In genomic region chr2:126897511-126897910, GRCm38 (mm10) we compare ENCODE assay signal across 17 mouse cellular contexts. TPM values are rescaled to one million over a fixed set of nuclear protein-coding genes. Genes with fewer than 3 reads are reported as not detected.
A peak's percentile ranks its signal among the peaks of the same experiment; 100 is the strongest.
DNase-seq lines count a peak whose midpoint lies in the region; ATAC-seq and TF ChIP-seq lines count a peak whose summit lies in the region.
"Had no signal": no experiment of that assay in that cellular context is flagged by ENCODE, and none has a peak within 500 bp of the region (broad histone marks: within the 10 kb centered on the region; RNA-seq: fewer than 3 reads in every experiment).

No protein-coding gene starts in this region.

- peak; percentile 94 for ATAC-seq in heart, postnatal 0 days (ENCODE audit: insufficient read depth, low read depth)
- ATAC-seq in kidney, embryonic 15.5 days (replicated peaks; ENCODE audit: low FRiP score) = no peak
- no peak for ATAC-seq in intestine, postnatal 0 days
- ATAC-seq: forebrain, embryonic 15.5 days; liver, postnatal 0 days; midbrain, embryonic 13.5 days had no signal

- peak overlapping the region; percentile 38; the same call in 1 of the 2 replicates for H3K9ac ChIP-seq in heart, postnatal 0 days (replicated peaks; ENCODE audit: low read depth, low read length)
- no peak overlapping the region for H3K9ac ChIP-seq in kidney, embryonic 15.5 days
- no peak overlapping the region for H3K9ac ChIP-seq in intestine, postnatal 0 days (ENCODE audit: low read depth, low read length)
- H3K9ac ChIP-seq: forebrain, embryonic 15.5 days; limb, embryonic 13.5 days; liver, postnatal 0 days; midbrain, embryonic 13.5 days had no signal

- peaks cover 24% of the 10 kb centered on the region for H3K36me3 ChIP-seq in heart, postnatal 0 days (replicated peaks; ENCODE audit: control insufficient read depth, insufficient read depth, low read length)
- peaks cover 23% of the 10 kb centered on the region; the same call in 1 of the 2 replicates for H3K36me3 ChIP-seq in kidney, embryonic 15.5 days
- H3K36me3 ChIP-seq in hindbrain, embryonic 10.5 days = peaks cover 51% of the 10 kb centered on the region
- H3K36me3 ChIP-seq in intestine, postnatal 0 days (ENCODE audit: control insufficient read depth, insufficient read depth) = peaks cover 41% of the 10 kb centered on the region

- peak; percentile 70 for DNase-seq in gastrocnemius, adult 18-20 months (ENCODE audit: low spot score)
- DNase-seq in gastrocnemius, postnatal 10 days = no peak
- DNase-seq in heart, adult 8-10 months (ENCODE audit: low spot score) = peak; percentile 57
- DNase-seq in heart, postnatal 0 days (ENCODE audit: low spot score) = peak; percentile 89
- no peak for DNase-seq in hindbrain, embryonic 10.5 days (ENCODE audit: low spot score)
- DNase-seq in urinary bladder, adult 2 months (ENCODE audit: low spot score) = no peak
- DNase-seq: cerebellum, postnatal 14 days; liver, postnatal 0 days; lung, postnatal 4 days; spleen, adult 18-20 months; thymus, postnatal 36 days had no signal

- peak overlapping the region; percentile 55 for H3K4me2 ChIP-seq in heart, postnatal 0 days (ENCODE audit: low read depth, low read length)
- H3K4me2 ChIP-seq in kidney, embryonic 15.5 days = no peak overlapping the region
- H3K4me2 ChIP-seq in intestine, postnatal 0 days (replicated peaks; ENCODE audit: low read depth) = no peak overlapping the region
- H3K4me2 ChIP-seq: forebrain, embryonic 15.5 days; limb, embryonic 13.5 days; midbrain, embryonic 13.5 days had no signal

- H3K27ac ChIP-seq in heart, postnatal 0 days (ENCODE audit: low read depth) = peak overlapping the region; percentile 93
- H3K27ac ChIP-seq in kidney, embryonic 15.5 days = 0 out of 2 replicates have a peak overlapping the region, but pooled peaks have one; percentile 13
- no peak overlapping the region for H3K27ac ChIP-seq in hindbrain, embryonic 10.5 days
- H3K27ac ChIP-seq in intestine, postnatal 0 days (ENCODE audit: low read depth, low read length) = no peak overlapping the region
- H3K27ac ChIP-seq: forebrain, embryonic 15.5 days; limb, embryonic 13.5 days; midbrain, embryonic 13.5 days had no signal

- H3K4me3 ChIP-seq in heart, postnatal 0 days (ENCODE audit: low read depth, low read length) = peak overlapping the region; percentile 14
- H3K4me3 ChIP-seq in kidney, embryonic 15.5 days (replicated peaks) = no peak overlapping the region
- H3K4me3 ChIP-seq in hindbrain, embryonic 10.5 days = no peak overlapping the region
- no peak overlapping the region for H3K4me3 ChIP-seq in intestine, postnatal 0 days (ENCODE audit: low read depth, low read length)
- H3K4me3 ChIP-seq: forebrain, embryonic 15.5 days; limb, embryonic 13.5 days; midbrain, embryonic 13.5 days; myocyte had no signal

- WGBS in heart, postnatal 0 days = 37% methylated on average over 9 of the region's 9 CpGs
- 74% methylated on average over 9 of the region's 9 CpGs for WGBS in kidney, embryonic 15.5 days
- WGBS in hindbrain, embryonic 10.5 days = 91% methylated on average over 9 of the region's 9 CpGs
- WGBS in intestine, postnatal 0 days = 87% methylated on average over 9 of the region's 9 CpGs

- TF ChIP-seq EP300 in heart, postnatal 0 days (IDR thresholded peaks at IDR 0.05; ENCODE audit: low read depth) = peak; percentile 95

- H3K27me3 ChIP-seq in heart, postnatal 0 days (ENCODE audit: control insufficient read depth, insufficient read depth, low read length) = no peaks in the 10 kb centered on the region
- H3K27me3 ChIP-seq in kidney, embryonic 15.5 days = no peaks in the 10 kb centered on the region
- no peaks in the 10 kb centered on the region for H3K27me3 ChIP-seq in hindbrain, embryonic 10.5 days (ENCODE audit: insufficient read depth, poor library complexity, severe bottlenecking)
- no peaks in the 10 kb centered on the region for H3K27me3 ChIP-seq in intestine, postnatal 0 days (replicated peaks; ENCODE audit: control insufficient read depth, insufficient read depth, low read length)
- H3K27me3 ChIP-seq: forebrain, embryonic 15.5 days; limb, embryonic 13.5 days; midbrain, embryonic 13.5 days had no signal

- 0 out of 2 replicates have a peak, but pooled peaks cover 9% of the 10 kb centered on the region for H3K4me1 ChIP-seq in heart, postnatal 0 days (ENCODE audit: control insufficient read depth, insufficient read depth)
- no peaks in the 10 kb centered on the region for H3K4me1 ChIP-seq in kidney, embryonic 15.5 days
- H3K4me1 ChIP-seq in hindbrain, embryonic 10.5 days (replicated peaks) = no peaks in the 10 kb centered on the region
- H3K4me1 ChIP-seq in intestine, postnatal 0 days (replicated peaks; ENCODE audit: control insufficient read depth, insufficient read depth, low read length) = no peaks in the 10 kb centered on the region
- H3K4me1 ChIP-seq: forebrain, embryonic 15.5 days; limb, embryonic 13.5 days; midbrain, embryonic 13.5 days had no signal

- H3K9me3 ChIP-seq in heart, postnatal 0 days (replicated peaks; ENCODE audit: control insufficient read depth, low read length) = no peaks in the 10 kb centered on the region
- H3K9me3 ChIP-seq in kidney, embryonic 15.5 days (replicated peaks) = no peaks in the 10 kb centered on the region
- H3K9me3 ChIP-seq in hindbrain, embryonic 10.5 days = no peaks in the 10 kb centered on the region
- H3K9me3 ChIP-seq in intestine, postnatal 0 days (ENCODE audit: control insufficient read depth) = no peaks in the 10 kb centered on the region
- H3K9me3 ChIP-seq: forebrain, embryonic 15.5 days; limb, embryonic 13.5 days; midbrain, embryonic 13.5 days had no signal

- TF ChIP-seq CTCF in heart, postnatal 0 days (IDR thresholded peaks at IDR 0.05; ENCODE audit: low read depth) = no peak
- TF ChIP-seq CTCF in intestine, postnatal 0 days (IDR thresholded peaks at IDR 0.05; ENCODE audit: low read depth) = no peak

RNA-seq across cellular contexts. Expression of gene Trpm7, which starts 21.5 kb away (rescaled TPM):
- total RNA-seq in gastrocnemius, adult 18-20 months (2021) = 10 to 100 TPM; 20.7 to 21.4 TPM
- 10 to 100 TPM; 27.2 to 37.3 TPM for total RNA-seq in gastrocnemius, postnatal 10 days (2021)
- 10 to 100 TPM; 22.3 to 30.7 (median 25.0) TPM for total RNA-seq in heart, adult 8-10 months (2022)
- 30.4 and 39.7 TPM in 2 replicates for total RNA-seq in heart, postnatal 0 days (2014; rRNA removed; ENCODE audit: low replicate concordance)
- 35.6 and 35.7 TPM in 2 replicates for polyA plus RNA-seq in heart, postnatal 0 days (2015; fragmentation: Nextera tagmentation; extraction: Ambion mirVana)
- 46.4 and 50.6 TPM in 2 replicates for polyA plus RNA-seq in kidney, embryonic 15.5 days (2015; fragmentation: Nextera tagmentation; extraction: Ambion mirVana)
- polyA plus RNA-seq in hindbrain, embryonic 10.5 days (2016; fragmentation: Nextera tagmentation; extraction: Ambion mirVana) = 28.5 and 40.3 TPM in 2 replicates
- 33.9 and 42.2 TPM in 2 replicates for polyA plus RNA-seq in urinary bladder, adult 2 months (2012; rRNA removed)
- polyA plus RNA-seq in intestine, postnatal 0 days (2015; fragmentation: Nextera tagmentation; extraction: Ambion mirVana) = 34.6 and 35.3 TPM in 2 replicates

RNA-seq across cellular contexts. Expression of gene Sppl2a, which starts 35.5 kb away (rescaled TPM):
- total RNA-seq in gastrocnemius, adult 18-20 months (2021) = 10 to 100 TPM; 67.1 to 69.8 TPM
- total RNA-seq in gastrocnemius, postnatal 10 days (2021) = 10 to 100 TPM; 52.7 to 55.7 TPM
- 10 to 100 TPM; 47.5 to 59.2 (median 53.3) TPM for total RNA-seq in heart, adult 8-10 months (2022)
- total RNA-seq in heart, postnatal 0 days (2014; rRNA removed; ENCODE audit: low replicate concordance) = 32.6 and 42.7 TPM in 2 replicates
- 28.7 and 30.3 TPM in 2 replicates for polyA plus RNA-seq in heart, postnatal 0 days (2015; fragmentation: Nextera tagmentation; extraction: Ambion mirVana)
- 37.0 and 40.6 TPM in 2 replicates for polyA plus RNA-seq in kidney, embryonic 15.5 days (2015; fragmentation: Nextera tagmentation; extraction: Ambion mirVana)
- 29.3 and 30.9 TPM in 2 replicates for polyA plus RNA-seq in hindbrain, embryonic 10.5 days (2016; fragmentation: Nextera tagmentation; extraction: Ambion mirVana)
- 53.6 and 58.1 TPM in 2 replicates for polyA plus RNA-seq in urinary bladder, adult 2 months (2012; rRNA removed)
- polyA plus RNA-seq in intestine, postnatal 0 days (2015; fragmentation: Nextera tagmentation; extraction: Ambion mirVana) = 77.3 and 87.4 TPM in 2 replicates

Comparison
In these comparisons a context has a peak if more than half of its experiments do, and no peak if none do; other contexts are left out.
1. DNase-seq: peak in gastrocnemius, adult 18-20 months (single experiment), heart, adult 8-10 months (single experiment) and heart, postnatal 0 days (single experiment); none in gastrocnemius, postnatal 10 days (single experiment), hindbrain, embryonic 10.5 days (single experiment) and urinary bladder, adult 2 months (single experiment).
2. H3K27ac ChIP-seq: peak in heart, postnatal 0 days (single experiment) and kidney, embryonic 15.5 days (single experiment); none in hindbrain, embryonic 10.5 days (single experiment) and intestine, postnatal 0 days (single experiment).